Mouse (Mus musculus) stomach, embryonic 16.5 days (tissue): Measurements from ENCODE around the gene Irf2bp1. TPM values are rescaled to one million over a fixed set of nuclear protein-coding genes. Genes with fewer than 3 reads are reported as not detected.
A peak's percentile ranks its signal among the peaks of the same experiment; 100 is the strongest.

Experiments used
- ATAC-seq: fragments of 200-750 bp; cut with Nextera tagmentation; 2 replicates; pipeline ENCODE4 v1.8.0; 2017; ENCODE audit warnings: moderate number of reproducible peaks, moderate TSS enrichment; ENCODE audit not compliant: insufficient read depth, low FRiP score
- H3K27ac ChIP-seq: fragments of 300-500 bp; sonication (generic); 2 replicates; pipeline ENCODE4 v1.5.1; 2014; ENCODE audit warnings: low read length
- H3K27me3 ChIP-seq: fragments of 300-500 bp; sonication (generic); 2 replicates; pipeline ENCODE4 v1.6.1; 2014; ENCODE audit warnings: low read length, control low read depth, mixed read lengths; ENCODE audit not compliant: control insufficient read depth, insufficient read depth
- H3K36me3 ChIP-seq: fragments of 300-500 bp; sonication (generic); 2 replicates; pipeline ENCODE4 v1.6.1; 2014; ENCODE audit warnings: low read length; ENCODE audit not compliant: control insufficient read depth, insufficient read depth
- H3K4me1 ChIP-seq: fragments of 300-500 bp; sonication (generic); 2 replicates; pipeline ENCODE4 v1.6.1; 2014; ENCODE audit warnings: low read length, control low read depth, mixed read lengths; ENCODE audit not compliant: control insufficient read depth, insufficient read depth
- H3K4me2 ChIP-seq: fragments of 300-500 bp; sonication (generic); 2 replicates; pipeline ENCODE4 v1.6.1; 2014; ENCODE audit warnings: low read depth, low read length, mixed read lengths
- H3K4me3 ChIP-seq: fragments of 300-500 bp; sonication (generic); replicated peaks from 2 replicates; pipeline ENCODE4 v1.5.1; 2014; ENCODE audit warnings: mild to moderate bottlenecking, low read length
- H3K9ac ChIP-seq: fragments of 300-500 bp; sonication (generic); 2 replicates; pipeline ENCODE4 v1.6.1; 2014; ENCODE audit warnings: low read length
- H3K9me3 ChIP-seq: fragments of 300-500 bp; sonication (generic); replicated peaks from 2 replicates; pipeline ENCODE4 v1.6.1; 2016; ENCODE audit warnings: low read length, control low read depth; ENCODE audit not compliant: control insufficient read depth
- WGBS: fragments of 180-500 bp; shearing (Covaris S2); extraction: QIAGEN DNeasy Blood & Tissue Kit; methylation state at CpG from one replicate; pipeline ENCODE4 v1.1.7; 2014; 5-methylcytosine and 5-hydroxymethylcytosine counted together
- polyA plus RNA-seq: library from polyadenylated mRNA; unstranded; fragments of >200 nt; fragmentation: Nextera tagmentation; extraction: Ambion mirVana; gene quantifications from 2 replicates; pipeline ENCODE4 v1.2.1, GENCODE M21; 2015

Irf2bp1 gene
- polyA plus RNA-seq, 1 experiment from 2014 or later: 14.3 TPM

DNA sequence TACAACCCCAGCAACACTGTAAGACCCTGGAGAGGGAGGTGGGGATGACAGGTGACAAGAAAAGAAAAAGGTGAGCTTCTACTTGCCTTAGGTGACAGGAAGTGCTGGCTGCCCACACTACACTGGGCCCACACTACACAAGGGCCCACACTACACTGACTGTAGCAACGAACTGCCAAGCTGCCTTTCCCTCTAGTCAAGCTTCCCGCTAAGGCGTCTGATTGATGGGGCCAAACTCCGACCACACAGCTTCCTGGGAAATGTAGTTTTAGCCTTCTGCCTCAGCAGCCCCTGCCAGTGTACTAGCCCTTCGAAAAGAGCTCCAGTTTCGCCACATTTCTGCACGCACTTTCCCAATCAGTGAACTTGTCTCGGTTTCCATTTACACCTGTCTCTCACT, 36.2 kb upstream of the Irf2bp1 start:
- Histone ChIP-seq H3K4me1 (0 out of 2 replicates have a peak, but pooled peaks cover 5% of the 10 kb centered on the region), H3K27me3 (peaks cover 29% of the 10 kb centered on the region), H3K36me3 (no peaks in the 10 kb centered on the region), H3K9ac (no peak overlapping the region), H3K27ac (no peak overlapping the region), H3K9me3 (no peaks in the 10 kb centered on the region), H3K4me3 (no peak overlapping the region), H3K4me2 (no peak overlapping the region)
- 10% methylated on average over 8 of the region's 8 CpGs for WGBS
- no peak for ATAC-seq

DNA sequence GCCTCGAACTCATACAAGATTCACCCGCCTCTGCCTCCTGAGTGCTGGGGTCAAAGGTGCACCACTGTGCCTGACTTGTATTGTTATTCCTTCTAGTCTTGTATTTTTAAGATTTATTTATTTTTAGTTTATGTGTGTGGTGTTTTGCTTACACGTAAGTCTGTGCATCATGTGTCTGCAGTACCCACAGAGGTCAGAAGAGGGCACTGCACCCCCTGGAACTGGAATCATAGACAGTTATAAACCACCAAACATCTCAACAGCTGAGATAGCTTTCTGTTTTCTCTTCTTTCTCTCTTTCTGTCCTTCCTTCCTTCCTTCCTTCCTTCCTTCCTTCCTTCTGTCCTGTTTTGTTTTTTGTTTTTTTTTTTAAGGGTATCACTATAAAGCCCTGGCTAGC, 32.9 kb upstream of the Irf2bp1 start:
- WGBS: 87% methylated on average over 3 of the region's 3 CpGs
- Histone ChIP-seq H3K27ac (no peak overlapping the region), H3K4me1 (no peaks in the 10 kb centered on the region), H3K27me3 (peaks cover 1% of the 10 kb centered on the region; the same call in 1 of the 2 replicates), H3K9me3 (no peaks in the 10 kb centered on the region), H3K4me2 (no peak overlapping the region), H3K9ac (no peak overlapping the region), H3K4me3 (no peak overlapping the region), H3K36me3 (no peaks in the 10 kb centered on the region)
- ATAC-seq: no peak

DNA sequence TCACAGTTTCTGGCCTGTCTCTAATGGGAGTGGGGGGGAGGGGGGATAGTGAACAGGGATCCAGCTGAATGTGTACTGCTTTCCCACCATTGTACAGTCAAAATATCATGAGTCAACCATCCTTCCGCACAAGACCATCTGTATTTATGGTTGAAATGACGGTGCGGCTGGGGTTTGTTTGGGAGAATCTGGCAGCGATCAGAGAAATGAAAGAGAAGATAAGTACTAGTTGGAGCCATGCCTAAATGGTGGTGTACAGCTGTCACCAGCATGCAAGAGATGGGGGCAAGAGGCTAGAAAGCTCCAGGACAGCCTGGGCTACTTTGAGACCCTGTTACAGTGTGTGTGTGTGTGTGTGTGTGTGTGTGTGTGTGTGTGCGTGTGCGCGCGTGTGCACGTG, 25.5 kb upstream of the Irf2bp1 start:
- H3K36me3 ChIP-seq: no peaks in the 10 kb centered on the region
- H3K4me1 ChIP-seq: no peaks in the 10 kb centered on the region
- no peak overlapping the region for H3K4me2 ChIP-seq
- H3K27me3 ChIP-seq: no peaks in the 10 kb centered on the region
- H3K27ac ChIP-seq: no peak overlapping the region
- H3K9me3 ChIP-seq: no peaks in the 10 kb centered on the region
- ATAC-seq: no peak
- H3K9ac ChIP-seq: no peak overlapping the region
- no peak overlapping the region for H3K4me3 ChIP-seq
- 74% methylated on average over 9 of the region's 9 CpGs for WGBS

DNA sequence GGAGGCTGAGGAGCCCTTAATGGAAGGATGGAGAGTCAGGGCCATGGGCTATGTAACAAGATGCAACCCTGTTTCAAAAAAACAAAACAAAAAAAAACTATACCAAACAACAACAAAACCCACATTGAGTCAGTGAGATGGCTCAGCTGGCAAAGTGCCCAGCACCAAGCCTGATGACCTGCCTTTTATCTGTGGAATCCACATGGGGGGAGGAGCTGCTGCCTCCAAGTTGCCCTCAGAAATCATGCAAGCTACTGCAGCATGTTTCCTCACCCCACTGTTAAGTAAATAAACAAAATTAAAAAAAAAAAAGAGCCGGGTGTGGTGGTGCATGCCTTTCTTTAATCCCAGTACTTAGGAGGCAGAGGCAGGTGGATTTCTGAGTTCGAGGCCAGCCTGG, 17.3 kb upstream of the Irf2bp1 start:
- Histone ChIP-seq H3K4me1 (peaks cover 5% of the 10 kb centered on the region; the same call in 1 of the 2 replicates), H3K4me3 (no peak overlapping the region), H3K9me3 (no peaks in the 10 kb centered on the region), H3K27me3 (0 out of 2 replicates have a peak, but pooled peaks cover 9% of the 10 kb centered on the region), H3K27ac (no peak overlapping the region), H3K4me2 (no peak overlapping the region), H3K9ac (no peak overlapping the region), H3K36me3 (no peaks in the 10 kb centered on the region)
- ATAC-seq: no peak
- 71% methylated on average over 2 of the region's 2 CpGs for WGBS

DNA sequence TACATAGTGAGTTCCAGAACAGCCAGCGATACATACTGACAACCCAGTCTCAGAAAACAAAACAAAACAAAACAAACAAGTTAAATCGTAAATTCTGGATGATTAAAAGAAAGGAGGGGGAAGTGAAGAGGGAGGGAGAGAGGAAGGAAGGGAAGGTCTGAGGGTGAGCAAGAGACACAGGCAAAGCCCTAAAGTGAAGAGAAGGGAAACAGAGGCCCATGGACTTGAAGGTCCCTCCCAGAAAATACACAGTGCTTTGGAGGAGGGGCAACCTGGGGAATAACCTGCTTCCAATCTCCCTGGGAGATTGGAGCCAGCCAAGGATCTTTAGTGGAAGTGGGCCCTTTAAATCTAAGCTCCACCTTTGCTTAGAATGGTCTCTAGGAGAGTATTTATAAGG, 16.7 kb upstream of the Irf2bp1 start, which contains the start of gene Nanos2:
Gene Nanos2, plus strand, starts transcription at position 301 of the 400 bp plus-strand sequence.
- 57% methylated on average over 2 of the region's 2 CpGs for WGBS
- no peak for ATAC-seq

DNA sequence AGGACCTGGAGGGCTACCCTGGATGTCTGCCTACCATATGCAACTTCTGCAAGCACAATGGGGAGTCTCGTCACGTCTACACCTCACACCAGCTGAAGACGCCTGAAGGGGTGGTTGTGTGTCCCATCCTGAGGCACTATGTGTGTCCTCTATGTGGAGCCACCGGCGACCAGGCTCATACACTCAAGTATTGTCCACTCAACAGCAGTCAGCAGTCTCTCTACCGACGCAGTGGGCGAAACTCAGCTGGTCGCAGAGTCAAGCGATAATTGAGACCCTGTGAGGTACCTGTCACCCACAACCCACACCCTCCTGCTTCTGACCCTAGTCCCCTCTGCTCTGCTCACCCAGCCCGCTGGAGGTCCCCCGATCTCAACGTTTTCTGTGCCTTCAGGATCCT, 16.1 kb upstream of the Irf2bp1 start:
- 75% methylated on average over 13 of the region's 13 CpGs for WGBS

More for the DNA sequence above, 16.7 kb upstream of the Irf2bp1 start, which contains the start of gene Nanos2:
- no peaks in the 10 kb centered on the region for H3K36me3 ChIP-seq
- no peak within 1 kb of the TSS for H3K27ac ChIP-seq
- H3K9ac ChIP-seq: no peak within 1 kb of the TSS
- H3K4me3 ChIP-seq: no peak within 1 kb of the TSS
- no peaks in the 10 kb centered on the region for H3K9me3 ChIP-seq
- H3K4me1 ChIP-seq: peaks cover 11% of the 10 kb centered on the region; the same call in 1 of the 2 replicates
- no peak within 1 kb of the TSS for H3K4me2 ChIP-seq
- H3K27me3 ChIP-seq: peaks cover 13% of the 10 kb centered on the region; the same call in 1 of the 2 replicates

DNA sequence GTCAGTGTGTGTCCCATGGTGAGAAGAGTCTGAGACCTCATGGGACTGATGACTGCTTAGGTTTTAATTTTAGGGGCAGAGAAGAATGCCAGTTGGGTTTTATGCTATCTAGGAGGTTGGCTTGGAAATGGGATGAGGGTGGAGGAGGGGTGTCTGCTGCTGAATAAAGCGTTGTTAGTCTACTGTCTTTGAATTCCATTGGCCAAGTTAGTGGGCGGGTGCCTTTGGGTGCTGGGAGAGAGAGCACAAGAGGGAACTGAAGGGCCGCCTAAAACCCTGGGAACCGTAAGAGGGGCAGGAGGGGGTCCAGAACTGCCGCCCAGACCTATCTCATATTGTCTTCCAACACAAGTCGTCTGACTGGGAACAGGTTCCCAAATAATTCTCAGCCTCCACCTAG, 15.1 kb upstream of the Irf2bp1 start:
- Histone ChIP-seq H3K27ac (no peak overlapping the region), H3K36me3 (no peaks in the 10 kb centered on the region), H3K4me1 (peaks cover 13% of the 10 kb centered on the region; the same call in 1 of the 2 replicates), H3K9me3 (no peaks in the 10 kb centered on the region), H3K9ac (no peak overlapping the region), H3K27me3 (peaks cover 19% of the 10 kb centered on the region; the same call in 1 of the 2 replicates), H3K4me2 (no peak overlapping the region), H3K4me3 (no peak overlapping the region)
- 70% methylated on average over 6 of the region's 6 CpGs for WGBS
- ATAC-seq: no peak

More for the DNA sequence above, 16.1 kb upstream of the Irf2bp1 start:
- ATAC-seq: no peak
- no peak overlapping the region for H3K4me2 ChIP-seq
- peaks cover 19% of the 10 kb centered on the region; the same call in 1 of the 2 replicates for H3K27me3 ChIP-seq
- H3K36me3 ChIP-seq: no peaks in the 10 kb centered on the region
- no peak overlapping the region for H3K9ac ChIP-seq
- H3K9me3 ChIP-seq: no peaks in the 10 kb centered on the region
- H3K4me3 ChIP-seq: no peak overlapping the region
- H3K27ac ChIP-seq: no peak overlapping the region
- peaks cover 13% of the 10 kb centered on the region; the same call in 1 of the 2 replicates for H3K4me1 ChIP-seq

DNA sequence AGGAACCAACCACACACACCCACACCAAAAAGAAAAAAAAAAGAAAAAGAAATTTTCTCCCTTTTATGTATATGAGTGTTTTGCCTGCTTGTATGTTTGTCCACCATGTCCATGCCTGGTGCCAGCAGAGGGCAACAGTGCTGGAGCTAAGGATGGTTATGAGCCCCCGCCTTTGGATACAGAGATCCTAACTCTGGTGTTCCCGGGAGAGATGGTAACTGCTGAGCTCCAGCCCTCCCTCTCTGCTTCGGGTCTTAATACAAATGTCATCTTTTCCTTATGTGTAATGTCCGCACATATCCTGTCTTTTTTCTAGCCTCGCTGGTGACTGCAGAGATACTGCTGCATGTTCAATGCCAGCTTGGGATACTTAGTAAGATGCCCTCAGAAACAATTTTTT, 13.8 kb upstream of the Irf2bp1 start:
- Histone ChIP-seq H3K9ac (no peak overlapping the region), H3K4me1 (peaks cover 13% of the 10 kb centered on the region; the same call in 1 of the 2 replicates), H3K27ac (0 out of 2 replicates have a peak overlapping the region, but pooled peaks have one; percentile 70), H3K9me3 (no peaks in the 10 kb centered on the region), H3K27me3 (peaks cover 19% of the 10 kb centered on the region; the same call in 1 of the 2 replicates), H3K4me2 (peak overlapping the region; percentile 87), H3K36me3 (no peaks in the 10 kb centered on the region), H3K4me3 (peak overlapping the region; percentile 60; the same call in 1 of the 2 replicates)
- WGBS: 8% methylated on average over 5 of the region's 5 CpGs
- no peak for ATAC-seq

DNA sequence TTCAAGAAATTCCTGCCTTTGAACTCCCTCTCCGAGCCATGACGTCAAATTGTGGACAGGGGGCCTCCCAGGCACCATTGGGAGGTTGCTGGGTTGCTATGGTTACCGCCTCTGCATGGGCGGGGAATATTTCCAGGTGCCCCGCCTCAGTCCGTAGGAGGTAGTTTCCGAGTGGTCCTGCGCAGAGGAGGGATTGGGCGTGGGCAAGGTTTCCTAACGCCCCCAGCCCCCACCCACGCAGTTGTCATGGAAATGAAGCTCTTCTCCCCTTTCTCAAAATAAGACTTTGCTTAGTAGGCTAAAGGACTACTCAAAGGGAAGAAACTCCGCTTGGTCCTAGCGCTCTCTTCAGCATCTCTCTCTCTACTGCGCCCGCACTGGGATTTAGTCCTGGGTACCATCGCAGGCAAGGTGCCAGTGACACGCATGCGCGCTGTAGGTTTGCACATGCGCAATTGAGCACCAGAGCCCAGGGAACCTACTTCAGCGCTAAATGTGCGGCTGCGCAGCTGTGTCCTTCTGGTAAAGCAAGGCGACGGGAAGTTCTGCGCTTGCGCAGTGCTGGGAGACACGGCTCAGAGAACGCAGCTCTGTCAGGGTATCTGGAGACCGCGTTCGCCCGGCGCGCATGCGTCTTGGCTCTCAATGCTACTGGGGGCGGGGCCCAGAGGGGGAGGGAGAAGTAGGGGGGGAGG, 13.1 kb upstream of the Irf2bp1 start, which contains the start of gene Mypop:
Gene Mypop, plus strand, starts transcription at position 645 of the 695 bp plus-strand sequence.
- ATAC-seq: peak; percentile 95
- Histone ChIP-seq H3K4me3 (peak within 1 kb of the TSS; percentile 60), H3K27ac (peak within 1 kb of the TSS; percentile 70), H3K9ac (peak within 1 kb of the TSS; percentile 73), H3K27me3 (peaks cover 19% of the 10 kb centered on the region; the same call in 1 of the 2 replicates), H3K4me2 (peak within 1 kb of the TSS; percentile 87), H3K9me3 (no peaks in the 10 kb centered on the region), H3K4me1 (peaks cover 18% of the 10 kb centered on the region; the same call in 1 of the 2 replicates), H3K36me3 (no peaks in the 10 kb centered on the region)
- WGBS: under 1% methylated on average over 36 of the region's 37 CpGs
